Mouse (Mus musculus) left cerebral cortex, adult 8-10 months (tissue): ENCODE data around the gene Camkv. TPM values are rescaled to one million over a fixed set of nuclear protein-coding genes. Genes with fewer than 3 reads are reported as not detected.

Experiments used
- DNase-seq, 2 experiments: peaks; one replicate each; pipeline ENCODE4 v3.0.0; 2022; ENCODE audit warnings: low spot score in 2 of 2
- total RNA-seq, 4 experiments: library from RNA; stranded (reverse); gene quantifications; 2 replicates each; pipeline ENCODE4 v1.2.4; 2022

The Camkv gene
- total RNA-seq, 4 experiments from 2014 or later, result 372 to 403 (median 398) TPM

GRCm38 (mm10) chr9:107986376-107986775 lies 50.9 kb downstream of the Camkv start:
- DNase-seq, result peak in 1 of 2 experiments; percentile 48

GRCm38 (mm10) chr9:107987950-107988349 lies 52.5 kb downstream of the Camkv start:
- DNase-seq, result no peak

GRCm38 (mm10) chr9:107992197-107992596 lies 56.7 kb downstream of the Camkv start, which contains the start of gene Cdhr4:
Gene Cdhr4 (plus strand): TSS chr9:107992497.
- DNase-seq, result no peak

- no peak for DNase-seq
Measured at GRCm38 (mm10) chr9:107993013-107993412, 57.5 kb downstream of the Camkv start.

GRCm38 (mm10) chr9:107994464-107994863 lies 59.0 kb downstream of the Camkv start:
- DNase-seq, result no peak

- no peak for DNase-seq
Measured at GRCm38 (mm10) chr9:107995513-107995912, 60.0 kb downstream of the Camkv start.

- no peak for DNase-seq
Measured at GRCm38 (mm10) chr9:107996049-107996448, 60.6 kb downstream of the Camkv start, which contains the start of gene Gm20662. Gene Gm20662 (plus strand): TSS chr9:107996349.

Other genes with a start within 250 kb of the Camkv start
- gene Sema3f, start 225.2 kb upstream of the Camkv start, total RNA-seq, result 10 to 100 TPM; 14.5 to 17.6 (median 16.0) TPM
- 100 to 1,000 TPM; 117 to 136 (median 126) TPM for gene Rbm5, start 164.7 kb upstream of the Camkv start, total RNA-seq
- gene Rbm6, start 62.4 kb upstream of the Camkv start, total RNA-seq, result 10 to 100 TPM; 56.0 to 69.3 (median 59.4) TPM
- 10 to 100 TPM; 23.7 to 27.5 (median 26.1) TPM for gene Mon1a, start 47.5 kb upstream of the Camkv start, total RNA-seq
- gene Mst1r, start 28.8 kb upstream of the Camkv start, total RNA-seq, result 1 to 10 TPM in 2 of 4 experiments, under 1 TPM in 2; 0.72 to 1.7 (median 1.0) TPM
- gene Actl11, start 7.2 kb upstream of the Camkv start, total RNA-seq, result not detected
- gene Traip, start 14.5 kb downstream of the Camkv start, total RNA-seq, result 10 to 100 TPM in 3 of 4 experiments, 1 to 10 TPM in 1; 8.6 to 11.9 (median 11.3) TPM
- 1 to 10 TPM; 6.1 to 8.4 (median 6.7) TPM for gene Uba7, start 39.8 kb downstream of the Camkv start, total RNA-seq
- gene Gm20661, start 47.4 kb downstream of the Camkv start, total RNA-seq, result under 1 TPM in 2 of 4 experiments, not detected in 2; 0.30 to 0.73 TPM
- gene Inka1, start 50.2 kb downstream of the Camkv start, total RNA-seq, result 1 to 10 TPM; 3.9 to 6.8 (median 5.2) TPM
- gene Cdhr4, start 56.8 kb downstream of the Camkv start, total RNA-seq, result 1 to 10 TPM; 2.5 to 3.9 (median 3.2) TPM
- gene Gm20662, start 60.7 kb downstream of the Camkv start, total RNA-seq, result 1 to 10 TPM; 1.8 to 4.8 (median 4.3) TPM
- 100 to 1,000 TPM; 187 to 219 (median 207) TPM for gene Ip6k1, start 66.8 kb downstream of the Camkv start, total RNA-seq
- gene Gmppb, start 113.6 kb downstream of the Camkv start, total RNA-seq, result 10 to 100 TPM; 13.9 to 17.6 (median 14.8) TPM
- gene Amigo3, start 117.5 kb downstream of the Camkv start, total RNA-seq, result 1 to 10 TPM in 2 of 4 experiments, under 1 TPM in 2; 0.70 to 1.3 (median 1.0) TPM
- not detected for gene Mst1, start 144.8 kb downstream of the Camkv start, total RNA-seq
- gene Rnf123, start 147.7 kb downstream of the Camkv start, total RNA-seq, result 100 to 1,000 TPM; 109 to 112 (median 111) TPM
- 10 to 100 TPM; 34.9 to 41.9 (median 39.3) TPM for gene Apeh, start 158.9 kb downstream of the Camkv start, total RNA-seq